Mouse (Mus musculus) C2C12 (cell line): ENCODE results near the gene Resp18. TPM values are rescaled to one million over a fixed set of nuclear protein-coding genes. Genes with fewer than 3 reads are reported as not detected.

Experiments
- H3K27me3 ChIP-seq: one replicate; pipeline ENCODE4 v1.6.1; 2011; ENCODE audit not compliant: control insufficient read depth, insufficient read depth, insufficient read length
- H3K36me3 ChIP-seq: one replicate; pipeline ENCODE4 v1.6.1; 2011; ENCODE audit not compliant: control insufficient read depth, insufficient read depth
- H3K4me3 ChIP-seq: one replicate; pipeline ENCODE4 v1.5.1; 2011; ENCODE audit warnings: mild to moderate bottlenecking, control low read depth; ENCODE audit not compliant: poor library complexity, insufficient read depth, severe bottlenecking
- H3K79me2 ChIP-seq: one replicate; pipeline ENCODE4 v1.6.1; 2011; ENCODE audit not compliant: control insufficient read depth, insufficient read depth
- H3K79me3 ChIP-seq: one replicate; pipeline ENCODE4 v1.6.1; 2011; ENCODE audit warnings: low read depth, control low read depth
- H3ac ChIP-seq: one replicate; pipeline ENCODE3; 2011; ENCODE audit warnings: low read depth; ENCODE audit not compliant: control insufficient read depth, insufficient read length
- CEBPB ChIP-seq: IDR thresholded peaks from one replicate; pipeline ENCODE4 v1.6.1; 2011; ENCODE audit warnings: low read depth, mild to moderate bottlenecking, control low read depth, moderate library complexity
- CTCF ChIP-seq: IDR thresholded peaks from one replicate; pipeline ENCODE4 v1.5.1; 2011; ENCODE audit not compliant: control insufficient read depth, insufficient read depth, insufficient read length
- FOSL1 ChIP-seq: IDR thresholded peaks from one replicate; pipeline ENCODE4 v1.8.0; 2011; ENCODE audit warnings: mild to moderate bottlenecking, low read length; ENCODE audit not compliant: poor library complexity, insufficient read depth, severe bottlenecking
- MAX ChIP-seq: IDR thresholded peaks from one replicate; pipeline ENCODE4 v1.6.1; 2011; ENCODE audit warnings: mild to moderate bottlenecking, control low read depth
- MYOD1 ChIP-seq: IDR thresholded peaks from one replicate; pipeline ENCODE4 v1.6.1; 2011; ENCODE audit warnings: low read depth; ENCODE audit not compliant: control insufficient read depth, insufficient read length
- MYOG ChIP-seq: IDR thresholded peaks from one replicate; pipeline ENCODE4 v1.6.1; 2011; ENCODE audit not compliant: control insufficient read depth, insufficient read length; ENCODE audit errors: extremely low read depth
- USF1 ChIP-seq: IDR thresholded peaks from one replicate; pipeline ENCODE4 v1.6.1; 2011; ENCODE audit warnings: low read depth, mild to moderate bottlenecking, control low read depth, moderate library complexity
- polyA plus RNA-seq: library from polyadenylated mRNA; unstranded; fragments of >200 nt; fragmentation: generic; extraction: Trizol; gene quantifications from one replicate; pipeline ENCODE4 v1.2.1, GENCODE M21; 2012; ENCODE audit warnings: missing spikeins

Resp18 gene
- polyA plus RNA-seq, 1 experiment = not detected

DNA sequence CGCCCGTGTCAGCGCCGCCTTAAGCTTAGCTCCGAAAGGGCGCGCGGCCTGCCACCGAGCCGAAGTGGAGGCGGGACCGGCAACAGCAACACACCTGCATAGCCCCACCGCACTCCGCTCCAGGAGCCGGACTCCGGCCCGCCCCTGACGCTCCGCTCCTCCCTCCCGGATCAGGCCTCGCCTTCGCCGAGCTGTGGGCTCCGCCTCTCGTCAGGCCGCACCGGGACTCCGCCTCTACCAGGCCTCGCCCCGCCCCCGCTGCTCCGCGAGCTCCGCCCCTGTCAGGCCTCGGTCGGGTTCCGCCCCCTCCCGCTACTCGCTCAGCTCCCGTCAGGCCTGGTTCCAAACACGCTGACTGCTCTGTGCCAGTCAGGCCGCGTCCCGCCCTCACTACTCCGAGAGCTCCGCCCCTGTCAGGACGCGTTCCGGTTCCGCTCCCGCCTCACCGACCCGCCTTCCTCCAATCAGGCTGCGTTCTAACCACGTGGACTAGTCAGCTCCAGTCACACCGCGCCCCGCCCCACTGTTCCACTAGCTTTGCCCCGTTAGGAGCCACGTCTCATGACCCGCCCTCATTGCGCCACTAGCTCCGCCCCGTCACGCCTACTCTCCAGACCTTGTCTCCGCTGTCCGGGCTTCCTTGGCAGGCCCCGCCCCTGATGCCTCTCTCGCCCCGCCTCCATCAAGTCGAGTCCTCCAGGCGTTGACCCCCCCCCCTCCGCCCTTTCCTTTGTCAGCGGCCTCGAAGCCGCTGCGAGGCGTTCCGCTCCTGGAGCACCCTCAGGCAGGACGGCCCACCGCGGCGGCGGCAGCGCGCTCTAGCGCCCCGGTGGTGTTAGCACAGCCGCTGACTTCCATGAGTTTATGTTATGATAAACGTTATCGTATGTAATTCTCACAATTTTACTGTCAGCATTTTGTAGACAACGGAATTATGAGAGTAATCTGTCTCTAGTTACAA is 39.3 kb upstream of the Resp18 start, which contains the start of gene Dnpep:
Dnpep (minus strand) TSS at position 750 of the 961 bp plus-strand sequence.
- no peak for TF ChIP-seq MYOD1
- peak; percentile 63 for TF ChIP-seq CEBPB
- TF ChIP-seq USF1 = peak; percentile 87
- TF ChIP-seq CTCF = peak; percentile 91
- no peak for TF ChIP-seq FOSL1
- Histone ChIP-seq H3K79me2 (no peaks in the 10 kb centered on the region), H3K79me3 (no peaks in the 10 kb centered on the region), H3K27me3 (no peaks in the 10 kb centered on the region), H3K36me3 (peaks cover 4% of the 10 kb centered on the region), H3K4me3 (peak within 1 kb of the TSS; percentile 74), H3ac (peak within 1 kb of the TSS; percentile 78)

- Histone ChIP-seq H3K4me3 (peak overlapping the region; percentile 74), H3K27me3 (no peaks in the 10 kb centered on the region), H3K79me2 (no peaks in the 10 kb centered on the region), H3ac (peak overlapping the region; percentile 78), H3K79me3 (no peaks in the 10 kb centered on the region), H3K36me3 (peaks cover 8% of the 10 kb centered on the region)
- no peak for TF ChIP-seq MYOD1
- no peak for TF ChIP-seq MYOG
- no peak for TF ChIP-seq CTCF
- TF ChIP-seq CEBPB = no peak
- no peak for TF ChIP-seq FOSL1
- no peak for TF ChIP-seq MAX
- TF ChIP-seq USF1 = no peak
Measured at GRCm38 (mm10) chr1:75316861-75317240, 38.6 kb upstream of the Resp18 start.

DNA sequence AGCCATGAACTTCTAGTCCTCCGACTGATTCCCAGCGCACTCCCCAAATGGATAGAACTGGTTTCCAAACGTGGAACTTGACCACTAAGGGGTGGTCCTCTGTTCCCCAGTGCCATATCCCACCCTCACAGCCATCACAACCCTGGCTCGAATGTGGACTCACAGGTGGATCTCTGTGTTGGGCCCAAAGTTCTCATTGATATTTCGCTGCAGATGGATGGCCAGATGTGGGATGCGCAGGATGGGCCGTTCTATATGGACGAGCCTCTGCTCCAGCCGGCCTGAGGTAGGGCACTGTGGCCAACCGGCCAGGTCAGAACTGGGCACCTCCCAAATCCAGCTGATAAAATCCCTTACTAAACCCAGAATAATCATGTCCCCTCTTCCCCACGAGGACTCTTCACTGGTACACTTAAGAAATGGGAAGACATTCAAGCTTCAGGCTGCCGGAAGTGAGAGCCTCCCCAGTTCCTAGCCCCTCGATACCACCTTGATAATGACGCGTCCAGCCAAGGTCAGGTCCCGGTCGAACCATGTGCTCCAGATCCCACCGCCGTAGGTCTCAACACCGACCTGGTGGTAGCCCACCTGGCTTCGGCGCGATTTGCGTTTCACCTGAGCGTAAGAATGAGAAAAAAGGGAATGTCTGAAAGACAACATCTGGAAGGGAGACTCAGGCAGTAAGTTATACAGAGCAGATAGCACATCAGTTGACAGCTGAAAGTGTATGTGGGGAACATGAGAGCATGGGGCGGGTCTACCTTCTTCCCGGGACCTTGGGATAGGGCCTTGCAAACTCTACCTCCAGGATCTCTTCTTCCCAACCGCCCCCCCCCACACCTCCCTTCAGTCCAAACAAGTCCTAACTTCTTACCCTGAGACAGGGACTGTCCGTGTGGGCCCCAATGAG is 37.5 kb upstream of the Resp18 start:
- Histone ChIP-seq H3K27me3 (no peaks in the 10 kb centered on the region), H3K79me3 (no peaks in the 10 kb centered on the region), H3ac (peak overlapping the region; percentile 75), H3K36me3 (peaks cover 19% of the 10 kb centered on the region), H3K4me3 (peak overlapping the region; percentile 74), H3K79me2 (no peaks in the 10 kb centered on the region)
- no peak for TF ChIP-seq FOSL1
- TF ChIP-seq CEBPB = no peak
- no peak for TF ChIP-seq MYOD1
- TF ChIP-seq MAX = no peak
- TF ChIP-seq MYOG = no peak
- TF ChIP-seq USF1 = no peak
- no peak for TF ChIP-seq CTCF

GRCm38 (mm10) chr1:75315011-75315410 is 36.8 kb upstream of the Resp18 start:
- no peak overlapping the region for H3K4me3 ChIP-seq
- H3K36me3 ChIP-seq = peaks cover 26% of the 10 kb centered on the region
- no peak overlapping the region for H3ac ChIP-seq
- TF ChIP-seq FOSL1 (no peak), CEBPB (no peak), CTCF (no peak), USF1 (no peak), MAX (no peak), MYOD1 (no peak), MYOG (no peak)
- H3K79me3 ChIP-seq = no peaks in the 10 kb centered on the region
- no peaks in the 10 kb centered on the region for H3K27me3 ChIP-seq
- H3K79me2 ChIP-seq = no peaks in the 10 kb centered on the region

DNA sequence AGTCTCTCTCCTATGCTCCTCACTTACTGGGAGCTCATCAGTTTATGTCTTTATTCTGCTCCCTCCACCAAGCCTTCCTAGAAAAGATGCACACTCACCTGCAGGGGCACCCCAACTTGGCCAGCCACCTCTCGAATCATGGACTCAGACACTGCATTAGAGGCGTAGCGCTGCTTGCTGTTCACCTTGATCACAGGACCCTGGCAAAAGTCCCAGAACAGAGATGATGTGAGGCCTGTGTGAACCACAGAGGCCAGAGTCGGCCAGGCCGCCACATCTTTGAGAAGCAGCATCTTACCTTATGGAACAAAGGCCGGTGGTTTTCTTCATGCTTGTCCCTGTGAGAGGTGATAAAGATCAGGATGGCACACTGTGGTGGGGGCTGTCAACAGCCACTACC is 33.5 kb upstream of the Resp18 start:
- TF ChIP-seq MYOD1 (no peak), USF1 (no peak)
- H3K79me2 ChIP-seq = no peaks in the 10 kb centered on the region
- no peaks in the 10 kb centered on the region for H3K79me3 ChIP-seq
- H3K27me3 ChIP-seq = no peaks in the 10 kb centered on the region
- no peak overlapping the region for H3ac ChIP-seq
- peaks cover 46% of the 10 kb centered on the region for H3K36me3 ChIP-seq
- no peak overlapping the region for H3K4me3 ChIP-seq

- Histone ChIP-seq H3K79me2 (no peaks in the 10 kb centered on the region), H3K27me3 (no peaks in the 10 kb centered on the region), H3ac (no peak overlapping the region), H3K79me3 (no peaks in the 10 kb centered on the region), H3K36me3 (peaks cover 18% of the 10 kb centered on the region), H3K4me3 (no peak overlapping the region)
- no peak for TF ChIP-seq MAX
- TF ChIP-seq CEBPB = no peak
- TF ChIP-seq USF1 = no peak
- TF ChIP-seq CTCF = no peak
Measured at GRCm38 (mm10) chr1:75304662-75305061, 26.4 kb upstream of the Resp18 start.
